Mouse (Mus musculus): ENCODE results near the gene Rpa1. TPM values are rescaled to one million over a fixed set of nuclear protein-coding genes. Genes with fewer than 3 reads are reported as not detected.

Gene Rpa1
- total and polyA plus RNA-seq, 3 experiments: 105 to 317 (median 130) TPM

- Histone ChIP-seq H3K4me1 (ENCODE audit: insufficient read depth, low read depth, low read length) (peaks cover 24% of the 10 kb centered on the region), H3K27me3 (ENCODE audit: insufficient read depth, low read length) (peaks cover 74% of the 10 kb centered on the region), H3K36me3 (replicated peaks) (no peaks in the 10 kb centered on the region), H3K9me3 (replicated peaks) (no peaks in the 10 kb centered on the region), H3K4me3 (ENCODE audit: low read depth, low read length) (no peak overlapping the region)
- DNase-seq (ENCODE audit: low spot score) (no peak), ATAC-seq (ENCODE audit: extremely low read depth, insufficient number of reproducible peaks, low FRiP score, poor library complexity, severe bottlenecking) (no peak)
- TF ChIP-seq CTCF (IDR thresholded peaks at IDR 0.05; ENCODE audit: low read depth, low read length) (no peak), TAL1 (conservative IDR thresholded peaks at IDR 0.05; ENCODE audit: low read depth, low read length) (no peak), POLR2AphosphoS5 (IDR thresholded peaks at IDR 0.05; ENCODE audit: insufficient replicate concordance, low read depth, low read length) (no peak), GATA1 (IDR thresholded peaks at IDR 0.05; ENCODE audit: borderline replicate concordance, low read length) (no peak), GATA2 (IDR thresholded peaks at IDR 0.05; ENCODE audit: borderline replicate concordance, low read depth, low read length) (no peak)
These were observed 84.2 kb downstream of the Rpa1 start for GRCm38 (mm10) chr11:75263964-75264312.

- Histone ChIP-seq H3K4me3 (ENCODE audit: low read depth, low read length) (no peak overlapping the region), H3K4me1 (ENCODE audit: insufficient read depth, low read depth, low read length) (peaks cover 20% of the 10 kb centered on the region), H3K9me3 (replicated peaks) (no peaks in the 10 kb centered on the region), H3K36me3 (replicated peaks) (no peaks in the 10 kb centered on the region), H3K27me3 (ENCODE audit: insufficient read depth, low read length) (peaks cover 74% of the 10 kb centered on the region)
- ATAC-seq (ENCODE audit: extremely low read depth, insufficient number of reproducible peaks, low FRiP score, poor library complexity, severe bottlenecking): no peak
- TF ChIP-seq GATA1 (IDR thresholded peaks at IDR 0.05; ENCODE audit: borderline replicate concordance, low read length): no peak
- no peak for TF ChIP-seq GATA2 (IDR thresholded peaks at IDR 0.05; ENCODE audit: borderline replicate concordance, low read depth, low read length)
- no peak for TF ChIP-seq CTCF (IDR thresholded peaks at IDR 0.05; ENCODE audit: low read depth, low read length)
- TF ChIP-seq POLR2AphosphoS5 (IDR thresholded peaks at IDR 0.05; ENCODE audit: insufficient replicate concordance, low read depth, low read length): no peak
- TF ChIP-seq TAL1 (conservative IDR thresholded peaks at IDR 0.05; ENCODE audit: low read depth, low read length): no peak
- no peak for DNase-seq (ENCODE audit: low spot score)
These were observed 84.7 kb downstream of the Rpa1 start for GRCm38 (mm10) chr11:75263274-75263963.

- Histone ChIP-seq H3K9me3 (replicated peaks) (no peaks in the 10 kb centered on the region), H3K4me3 (ENCODE audit: low read depth, low read length) (no peak overlapping the region), H3K27me3 (ENCODE audit: insufficient read depth, low read length) (peaks cover 74% of the 10 kb centered on the region), H3K4me1 (ENCODE audit: insufficient read depth, low read depth, low read length) (peaks cover 15% of the 10 kb centered on the region), H3K36me3 (replicated peaks) (no peaks in the 10 kb centered on the region)
- TF ChIP-seq POLR2AphosphoS5 (IDR thresholded peaks at IDR 0.05; ENCODE audit: insufficient replicate concordance, low read depth, low read length): no peak
- TF ChIP-seq CTCF (IDR thresholded peaks at IDR 0.05; ENCODE audit: low read depth, low read length): no peak
- TF ChIP-seq GATA2 (IDR thresholded peaks at IDR 0.05; ENCODE audit: borderline replicate concordance, low read depth, low read length): no peak
- TF ChIP-seq TAL1 (conservative IDR thresholded peaks at IDR 0.05; ENCODE audit: low read depth, low read length): no peak
- TF ChIP-seq GATA1 (IDR thresholded peaks at IDR 0.05; ENCODE audit: borderline replicate concordance, low read length): no peak
- DNase-seq (ENCODE audit: low spot score): no peak
- ATAC-seq (ENCODE audit: extremely low read depth, insufficient number of reproducible peaks, low FRiP score, poor library complexity, severe bottlenecking): no peak
These were observed 85.3 kb downstream of the Rpa1 start for GRCm38 (mm10) chr11:75262791-75263190.

DNA sequence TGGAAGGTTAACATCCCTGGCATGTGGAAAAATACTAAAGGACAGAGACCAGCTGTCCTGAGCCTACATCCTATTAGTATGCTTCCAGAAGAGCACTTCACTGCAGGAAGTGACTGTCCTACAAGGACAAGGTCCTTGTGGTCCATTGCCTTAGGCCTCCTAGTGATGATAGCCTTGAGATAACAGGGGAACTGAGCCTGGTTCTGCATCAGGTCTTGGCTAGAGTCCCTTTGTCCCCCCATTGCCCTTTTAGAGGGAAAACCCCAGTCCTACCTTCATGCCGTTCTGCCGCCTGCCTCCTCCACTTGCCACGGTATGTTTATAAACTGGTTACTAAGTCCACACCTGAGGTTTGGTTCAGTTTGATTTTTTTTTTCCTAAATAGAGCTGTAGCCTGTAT is 85.9 kb downstream of the Rpa1 start:
- ATAC-seq (ENCODE audit: extremely low read depth, insufficient number of reproducible peaks, low FRiP score, poor library complexity, severe bottlenecking): no peak
- Histone ChIP-seq H3K4me3 (ENCODE audit: low read depth, low read length) (no peak overlapping the region), H3K27me3 (ENCODE audit: insufficient read depth, low read length) (peaks cover 77% of the 10 kb centered on the region), H3K4me1 (ENCODE audit: insufficient read depth, low read depth, low read length) (peaks cover 13% of the 10 kb centered on the region), H3K36me3 (replicated peaks) (no peaks in the 10 kb centered on the region), H3K9me3 (replicated peaks) (no peaks in the 10 kb centered on the region)
- no peak for DNase-seq (ENCODE audit: low spot score)
- TF ChIP-seq POLR2AphosphoS5 (IDR thresholded peaks at IDR 0.05; ENCODE audit: insufficient replicate concordance, low read depth, low read length) (no peak), CTCF (IDR thresholded peaks at IDR 0.05; ENCODE audit: low read depth, low read length) (no peak)

DNA sequence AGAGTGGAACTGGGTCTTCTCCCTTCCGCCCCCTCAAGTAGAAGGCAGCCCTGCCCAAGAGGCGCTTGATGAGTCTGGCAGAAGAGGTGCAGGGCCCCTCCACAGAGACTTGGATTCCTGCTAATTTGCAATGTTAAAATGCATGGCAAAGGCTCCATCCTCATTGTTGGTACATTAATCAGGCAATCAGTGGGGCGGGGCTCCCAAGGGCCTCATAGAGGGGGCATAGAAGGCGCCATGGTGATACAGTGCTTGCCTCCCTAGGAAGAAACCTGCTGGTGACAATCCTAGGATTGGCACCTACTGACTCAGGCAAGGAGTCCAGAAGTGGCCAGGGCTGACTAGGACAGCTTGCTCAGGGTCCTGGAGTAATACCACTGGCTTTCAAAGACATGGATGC is 86.4 kb downstream of the Rpa1 start:
- DNase-seq (ENCODE audit: low spot score): no peak

DNA sequence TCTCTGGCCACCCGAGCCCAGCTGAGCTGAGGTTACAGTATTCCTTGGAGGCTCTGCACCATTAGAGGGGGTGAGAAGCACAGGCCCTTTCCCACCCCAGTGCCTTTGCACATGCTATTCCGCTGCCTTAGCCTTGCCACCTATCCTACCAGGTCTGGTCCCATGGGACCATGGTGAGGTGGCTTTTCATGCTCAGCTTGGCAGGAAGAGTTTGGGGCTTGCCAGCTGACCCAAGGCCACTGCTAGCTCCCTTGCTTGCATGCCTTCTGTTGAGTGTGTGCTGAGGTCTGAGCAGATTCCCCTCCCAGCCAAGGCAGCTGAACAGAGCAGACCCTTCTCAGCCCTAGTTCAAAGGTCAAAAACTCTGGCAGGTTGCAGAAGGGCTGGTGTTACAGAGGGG is 87.1 kb downstream of the Rpa1 start:
- TF ChIP-seq POLR2AphosphoS5 (IDR thresholded peaks at IDR 0.05; ENCODE audit: insufficient replicate concordance, low read depth, low read length): no peak
- no peak for TF ChIP-seq GATA1 (IDR thresholded peaks at IDR 0.05; ENCODE audit: borderline replicate concordance, low read length)
- no peak for TF ChIP-seq GATA2 (IDR thresholded peaks at IDR 0.05; ENCODE audit: borderline replicate concordance, low read depth, low read length)
- TF ChIP-seq CTCF (IDR thresholded peaks at IDR 0.05; ENCODE audit: low read depth, low read length): no peak
- no peak for TF ChIP-seq TAL1 (conservative IDR thresholded peaks at IDR 0.05; ENCODE audit: low read depth, low read length)
- Histone ChIP-seq H3K27me3 (ENCODE audit: insufficient read depth, low read length) (peaks cover 78% of the 10 kb centered on the region), H3K4me3 (ENCODE audit: low read depth, low read length) (no peak overlapping the region), H3K4me1 (ENCODE audit: insufficient read depth, low read depth, low read length) (peaks cover 13% of the 10 kb centered on the region), H3K36me3 (replicated peaks) (no peaks in the 10 kb centered on the region), H3K9me3 (replicated peaks) (no peaks in the 10 kb centered on the region)
- ATAC-seq (ENCODE audit: extremely low read depth, insufficient number of reproducible peaks, low FRiP score, poor library complexity, severe bottlenecking) (no peak), DNase-seq (ENCODE audit: low spot score) (no peak)

More for the DNA sequence above, 86.4 kb downstream of the Rpa1 start:
- TF ChIP-seq GATA2 (IDR thresholded peaks at IDR 0.05; ENCODE audit: borderline replicate concordance, low read depth, low read length) (no peak), TAL1 (conservative IDR thresholded peaks at IDR 0.05; ENCODE audit: low read depth, low read length) (no peak)
- no peaks in the 10 kb centered on the region for H3K36me3 ChIP-seq (replicated peaks)
- no peak overlapping the region for H3K4me3 ChIP-seq (ENCODE audit: low read depth, low read length)
- H3K9me3 ChIP-seq (replicated peaks): no peaks in the 10 kb centered on the region
- H3K27me3 ChIP-seq (ENCODE audit: insufficient read depth, low read length): peaks cover 78% of the 10 kb centered on the region
- H3K4me1 ChIP-seq (ENCODE audit: insufficient read depth, low read depth, low read length): peaks cover 13% of the 10 kb centered on the region
- no peak for ATAC-seq (ENCODE audit: extremely low read depth, insufficient number of reproducible peaks, low FRiP score, poor library complexity, severe bottlenecking)
